Mouse (Mus musculus) T-helper 2 cell (primary cell): ENCODE measurements around the gene Zmiz1.

ENCODE experiments used
- in situ Hi-C: fragments of 300-600 bp; cut with MboI, MseI; formaldehyde crosslinking; loops from one replicate; pipeline ENCODE4 v1.15.1; 2025; ENCODE audit warnings: high pct_unique_total_duplicates

Zmiz1 gene

DNA sequence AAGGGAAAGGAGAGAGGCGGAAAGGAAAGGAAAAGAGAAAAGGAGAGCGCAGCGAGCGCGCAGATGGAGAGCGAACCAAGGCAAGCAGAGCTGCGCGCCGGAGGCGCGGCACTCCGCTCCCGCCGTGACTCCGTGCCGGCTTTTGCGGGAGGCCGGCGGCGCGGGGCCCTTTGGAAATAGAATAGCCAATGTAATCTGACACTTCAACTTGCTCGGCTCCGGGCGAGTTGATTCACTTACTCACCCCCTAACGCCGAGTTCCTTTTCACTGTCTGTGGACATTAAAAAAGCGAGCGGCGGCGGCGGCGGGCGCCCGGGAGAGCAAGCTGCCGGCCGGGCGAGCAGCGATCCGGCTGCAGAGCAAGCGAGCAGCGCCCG, at the start of gene Zmiz1:
Gene Zmiz1 (plus strand): TSS at position 170 of the 378 bp plus-strand sequence.
- in situ Hi-C loops: loop anchor here (10.0 kb wide), 1 partner anchor 274 kb away; no protein-coding TSS in a partner anchor

DNA sequence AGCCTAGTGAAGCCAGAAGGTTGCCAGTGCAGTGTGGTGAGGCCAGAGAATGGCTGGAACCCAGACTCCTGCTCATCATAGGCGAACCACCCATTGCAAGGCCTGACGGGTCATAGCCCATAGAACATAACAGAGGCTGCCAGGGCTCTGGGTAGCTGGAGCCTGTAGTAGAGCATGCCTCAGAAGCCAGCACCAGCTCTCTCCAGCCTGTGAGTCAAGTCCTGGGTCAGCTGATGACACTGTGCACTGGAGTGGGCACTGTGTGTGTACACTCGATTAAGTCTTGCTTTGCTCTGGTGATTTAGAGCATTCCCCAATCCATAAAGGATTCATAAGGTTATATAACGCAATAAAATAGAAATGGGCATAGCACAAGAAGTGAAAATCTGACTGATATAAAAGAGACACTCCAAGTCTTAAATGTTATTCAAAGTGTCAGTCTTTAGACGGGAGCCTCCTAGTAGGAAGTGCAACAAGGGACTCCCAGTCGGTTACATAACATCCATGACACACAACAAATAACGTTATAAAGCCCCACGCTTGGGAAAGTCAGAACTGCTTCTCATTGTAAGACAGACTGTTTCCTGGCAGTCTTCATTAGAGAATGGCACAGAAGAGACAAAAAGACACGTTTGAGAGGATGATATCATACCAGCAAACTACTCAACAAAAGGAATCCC, 47.0 kb upstream of the Zmiz1 start:
- in situ Hi-C loops: no loop called here

GRCm38 (mm10) chr14:25412811-25413210, 46.2 kb upstream of the Zmiz1 start:
- in situ Hi-C loops: no loop called here

- in situ Hi-C loops: no loop called here
Observed at GRCm38 (mm10) chr14:25413510-25413909, 45.5 kb upstream of the Zmiz1 start.

- in situ Hi-C loops: no loop called here
Observed at GRCm38 (mm10) chr14:25414115-25414514, 44.9 kb upstream of the Zmiz1 start.

- in situ Hi-C loops: no loop called here
Observed at GRCm38 (mm10) chr14:25420001-25420690, 38.8 kb upstream of the Zmiz1 start.

DNA sequence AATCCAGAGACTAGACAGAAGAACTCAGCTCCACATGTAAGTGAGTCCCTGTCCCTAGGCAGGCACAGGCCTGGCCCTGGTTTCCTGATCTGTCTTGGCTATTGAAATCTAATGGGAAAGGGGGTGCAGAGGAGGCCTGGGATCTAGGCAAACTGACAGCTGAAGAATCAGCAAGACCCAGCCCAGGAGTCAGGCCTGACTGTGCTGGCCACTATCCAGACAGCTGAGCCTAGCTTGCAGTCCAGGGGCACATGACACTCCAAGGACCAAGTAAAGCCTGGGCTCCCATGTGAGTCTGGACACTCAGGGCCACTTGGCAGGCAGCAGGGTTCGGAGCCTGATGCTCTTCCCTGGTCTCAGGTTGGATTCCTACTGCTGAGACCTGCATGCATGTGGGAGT, 38.0 kb upstream of the Zmiz1 start:
- in situ Hi-C loops: no loop called here

- in situ Hi-C loops: no loop called here
Observed at GRCm38 (mm10) chr14:25421596-25422001, 37.4 kb upstream of the Zmiz1 start.

DNA sequence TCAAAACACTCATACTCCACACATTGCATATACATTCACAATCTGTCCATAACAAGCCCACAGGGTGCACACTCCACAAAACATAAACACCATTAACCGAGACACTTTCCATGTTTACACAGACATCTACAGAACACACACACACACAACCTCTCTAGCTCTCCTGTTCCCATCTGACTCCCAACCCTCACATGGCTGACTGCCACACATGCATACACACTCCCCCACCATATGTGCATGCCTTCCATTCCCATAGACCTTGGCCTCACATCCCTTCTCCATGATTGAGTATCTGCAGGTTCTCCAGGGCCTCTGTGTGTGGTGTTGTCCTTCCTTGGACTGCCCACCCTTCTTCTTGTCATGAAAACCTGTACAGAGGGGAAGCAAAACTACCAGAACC, 36.0 kb upstream of the Zmiz1 start:
- in situ Hi-C loops: no loop called here

- in situ Hi-C loops: no loop called here
Observed at GRCm38 (mm10) chr14:25423721-25424443, 35.1 kb upstream of the Zmiz1 start.

GRCm38 (mm10) chr14:25438255-25438654, 20.7 kb upstream of the Zmiz1 start:
- in situ Hi-C loops: no loop called here

GRCm38 (mm10) chr14:25440116-25440515, 18.9 kb upstream of the Zmiz1 start:
- in situ Hi-C loops: no loop called here

DNA sequence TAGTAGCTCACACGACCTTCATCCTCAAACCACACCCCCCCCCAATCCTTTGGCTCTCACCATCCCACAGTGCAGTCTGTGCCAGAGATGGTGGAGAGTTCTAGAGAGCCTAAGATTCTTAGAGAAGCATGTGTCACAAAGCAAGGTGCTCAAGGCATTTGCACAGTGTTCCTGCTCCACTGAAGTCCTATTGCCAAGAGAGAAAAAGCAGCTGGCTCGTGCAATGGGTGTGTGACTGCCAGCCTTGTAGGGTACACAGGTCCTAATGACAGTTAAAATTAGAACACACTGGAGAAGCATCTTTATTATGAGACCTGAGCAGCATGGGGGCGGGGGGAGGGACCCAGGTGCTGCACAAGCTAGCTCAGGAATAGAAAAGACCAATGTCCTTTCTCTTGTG, 18.2 kb upstream of the Zmiz1 start:
- in situ Hi-C loops: no loop called here

GRCm38 (mm10) chr14:25441469-25441868, 17.5 kb upstream of the Zmiz1 start:
- in situ Hi-C loops: no loop called here

GRCm38 (mm10) chr14:25442676-25443075, 16.3 kb upstream of the Zmiz1 start:
- in situ Hi-C loops: no loop called here

DNA sequence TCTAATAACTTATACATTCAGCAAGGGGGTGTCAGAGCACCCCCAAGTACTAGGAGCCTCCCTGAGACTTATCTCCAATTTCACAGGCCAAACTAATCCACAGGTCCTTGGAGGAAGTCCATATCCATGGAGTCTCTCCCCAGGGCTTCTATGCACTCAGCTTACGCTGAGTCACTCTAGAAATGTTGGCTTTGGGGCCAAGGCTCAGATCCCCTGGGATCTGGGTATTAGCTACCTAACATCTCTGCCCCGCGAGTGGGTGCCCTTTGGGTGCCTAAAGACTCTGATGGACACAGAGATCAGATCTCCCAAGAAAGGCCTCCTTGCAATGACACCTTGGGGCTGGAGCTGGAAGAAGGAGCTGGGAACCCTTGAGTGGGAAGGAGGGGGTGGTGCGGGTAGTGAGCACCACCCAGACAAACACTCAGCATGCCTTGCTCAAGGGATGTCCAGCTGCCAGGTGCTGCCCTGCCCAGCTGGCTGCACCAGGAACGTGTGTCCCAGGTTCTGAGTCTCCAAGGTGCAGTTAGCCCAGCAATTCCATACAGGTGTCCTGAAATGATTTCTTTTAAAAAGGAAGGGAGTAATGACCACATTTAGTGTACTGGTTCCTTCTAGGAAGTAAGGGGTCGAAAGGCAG, 11.7 kb upstream of the Zmiz1 start:
- in situ Hi-C loops: no loop called here

DNA sequence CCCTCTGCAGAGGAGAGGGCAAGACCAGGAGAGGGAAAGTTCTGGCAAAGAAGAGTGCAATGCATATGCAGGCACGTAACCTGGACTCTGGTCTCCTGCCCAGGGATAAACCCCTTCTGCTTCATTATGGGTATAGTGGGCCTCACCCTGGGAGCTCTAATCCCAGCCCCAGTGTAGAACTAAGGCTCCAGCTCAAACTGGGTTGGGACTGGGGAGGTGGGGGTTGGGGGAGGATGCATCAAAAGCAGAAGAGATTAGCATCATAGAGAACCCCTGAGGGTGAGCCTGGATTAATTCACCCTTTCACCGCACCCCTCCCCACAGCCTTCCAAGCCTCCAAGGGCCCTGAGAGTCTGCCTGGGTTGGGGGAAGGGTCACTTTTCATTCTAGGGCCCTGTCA, 10.5 kb upstream of the Zmiz1 start:
- in situ Hi-C loops: no loop called here

- in situ Hi-C loops: loop anchor here (10.0 kb wide), 1 partner anchor 266 kb away; no protein-coding TSS in a partner anchor
Observed at GRCm38 (mm10) chr14:25451099-25451667, 7.8 kb upstream of the Zmiz1 start.

DNA sequence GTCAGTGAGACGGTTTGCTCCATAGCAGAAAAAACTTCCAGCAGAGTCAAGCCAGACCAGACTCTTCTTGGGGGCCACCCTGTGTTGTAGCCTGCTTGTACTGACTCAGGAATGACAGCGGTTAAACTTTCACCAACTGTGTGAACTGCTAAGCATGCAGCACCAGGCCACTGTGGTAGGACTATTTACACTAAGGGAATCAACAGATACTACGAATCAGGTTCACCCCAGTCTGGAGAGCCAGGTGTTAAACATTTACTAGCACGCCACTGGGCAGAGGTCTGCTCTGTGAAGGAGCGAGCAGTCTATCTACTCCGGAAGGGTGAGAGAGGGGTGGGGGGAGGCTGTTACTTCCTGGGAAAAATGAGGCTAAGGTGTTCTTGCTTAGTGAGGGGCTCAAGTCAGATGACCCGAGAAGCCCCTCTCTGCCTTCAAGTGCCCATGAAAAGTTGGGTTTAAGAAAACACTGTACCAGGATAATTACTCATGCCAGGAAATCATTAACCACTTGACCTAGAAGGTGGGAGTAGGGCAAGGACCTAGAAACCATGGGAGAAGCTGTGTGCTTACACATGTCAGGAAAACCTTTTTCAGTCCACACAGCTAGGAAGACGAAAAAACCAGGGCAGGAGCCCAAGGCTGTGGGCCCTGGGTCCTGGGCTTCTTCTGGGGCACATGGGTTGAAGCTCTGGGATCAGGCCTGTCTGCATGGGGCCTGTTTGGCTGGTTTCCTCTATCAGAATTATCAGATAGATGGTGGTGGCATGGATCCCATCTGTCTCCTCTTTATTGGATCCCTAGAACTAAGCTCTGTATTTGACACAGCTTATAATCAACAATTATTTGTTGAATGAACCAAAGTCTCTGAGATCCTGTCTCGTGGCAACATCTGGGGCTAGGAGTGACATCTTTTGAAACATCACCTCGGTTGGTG, 7.0 kb upstream of the Zmiz1 start:
- in situ Hi-C loops: loop anchor here (10.0 kb wide), 1 partner anchor 267 kb away; no protein-coding TSS in a partner anchor

DNA sequence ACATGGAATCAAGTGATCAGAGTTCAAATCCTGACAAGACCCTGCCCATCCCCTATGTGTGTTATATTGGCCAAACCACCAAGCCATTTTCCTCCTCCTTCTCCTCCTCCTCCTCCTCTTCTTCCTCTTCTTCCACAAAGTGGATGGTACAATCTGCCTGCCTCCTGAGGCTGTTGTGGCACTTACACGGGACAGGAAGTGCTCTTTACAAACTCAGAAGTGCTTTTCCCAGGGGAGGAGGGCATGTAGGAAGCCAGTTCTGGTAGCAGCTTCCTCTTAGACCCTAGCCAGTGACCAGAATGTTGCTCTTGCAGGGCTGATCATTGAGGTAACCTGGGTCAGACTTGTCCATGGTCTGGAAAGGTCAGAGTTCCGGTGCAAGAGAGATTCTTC, 6.4 kb upstream of the Zmiz1 start:
- in situ Hi-C loops: loop anchor here (10.0 kb wide), 1 partner anchor 268 kb away; no protein-coding TSS in a partner anchor
